Mouse (Mus musculus) forebrain, postnatal 0 days (tissue): Measurements from ENCODE around the gene Hist1h2af. TPM values are rescaled to one million over a fixed set of nuclear protein-coding genes. Genes with fewer than 3 reads are reported as not detected.
A peak's percentile ranks its signal among the peaks of the same experiment; 100 is the strongest.

ENCODE experiments used
- ATAC-seq: fragments of 200-750 bp; cut with Nextera tagmentation; 2 replicates; pipeline ENCODE4 v1.8.0; 2017; ENCODE audit warnings: mild to moderate bottlenecking, moderate library complexity
- DNase-seq: peaks from one replicate; pipeline ENCODE4 v3.0.0-alpha.2; 2015
- H3K27ac ChIP-seq: fragments of 300-500 bp; sonication (generic); 2 replicates; pipeline ENCODE4 v1.5.1; 2014; ENCODE audit warnings: low read depth, mild to moderate bottlenecking, antibody characterized with exemption, low read length, moderate library complexity, mixed read lengths
- H3K27me3 ChIP-seq: fragments of 300-500 bp; sonication (generic); 2 replicates; pipeline ENCODE4 v1.6.1; 2014; ENCODE audit warnings: mild to moderate bottlenecking, low read length, mixed read lengths; ENCODE audit not compliant: insufficient read depth
- H3K36me3 ChIP-seq: fragments of 300-500 bp; sonication (generic); 2 replicates; pipeline ENCODE4 v1.6.1; 2014; ENCODE audit warnings: mild to moderate bottlenecking, moderate library complexity; ENCODE audit not compliant: insufficient read depth
- H3K4me1 ChIP-seq: fragments of 300-500 bp; sonication (generic); 2 replicates; pipeline ENCODE4 v1.6.1; 2014; ENCODE audit warnings: antibody characterized with exemption; ENCODE audit not compliant: insufficient read depth
- H3K4me2 ChIP-seq: fragments of 300-500 bp; sonication (generic); 2 replicates; pipeline ENCODE4 v1.6.1; 2014; ENCODE audit warnings: low read depth, mild to moderate bottlenecking, moderate library complexity
- H3K4me3 ChIP-seq: fragments of 300-500 bp; sonication (generic); 2 replicates; pipeline ENCODE4 v1.5.1; 2014; ENCODE audit warnings: low read depth, low read length, mixed read lengths
- H3K9ac ChIP-seq: fragments of 300-500 bp; sonication (generic); 2 replicates; pipeline ENCODE4 v1.6.1; 2014; ENCODE audit warnings: mild to moderate bottlenecking
- H3K9me3 ChIP-seq: fragments of 300-500 bp; sonication (generic); 2 replicates; pipeline ENCODE4 v1.6.1; 2016; ENCODE audit warnings: low read length
- CTCF ChIP-seq: sonication (generic); IDR thresholded peaks from 2 replicates; pipeline ENCODE4 v1.5.1; 2016; ENCODE audit warnings: antibody characterized with exemption, control low read depth, low read depth
- WGBS: fragments of 180-500 bp; shearing (Covaris S2); extraction: QIAGEN DNeasy Blood & Tissue Kit; methylation state at CpG from one replicate; pipeline ENCODE4 v1.1.7; 2014; 5-methylcytosine and 5-hydroxymethylcytosine counted together
- polyA plus RNA-seq: library from polyadenylated mRNA; unstranded; fragments of >200 nt; fragmentation: Nextera tagmentation; extraction: Ambion mirVana; gene quantifications from 2 replicates; pipeline ENCODE4 v1.2.1, GENCODE M21; 2015
- total RNA-seq: library from RNA; depleted of rRNA; stranded (reverse); fragments of >200 nt; gene quantifications from 2 replicates; pipeline ENCODE4 v1.2.3, GENCODE M21; 2014

The Hist1h2af gene
- total and polyA plus RNA-seq, 2 experiments from 2014 or later, result 227 TPM; not detected in 1

DNA sequence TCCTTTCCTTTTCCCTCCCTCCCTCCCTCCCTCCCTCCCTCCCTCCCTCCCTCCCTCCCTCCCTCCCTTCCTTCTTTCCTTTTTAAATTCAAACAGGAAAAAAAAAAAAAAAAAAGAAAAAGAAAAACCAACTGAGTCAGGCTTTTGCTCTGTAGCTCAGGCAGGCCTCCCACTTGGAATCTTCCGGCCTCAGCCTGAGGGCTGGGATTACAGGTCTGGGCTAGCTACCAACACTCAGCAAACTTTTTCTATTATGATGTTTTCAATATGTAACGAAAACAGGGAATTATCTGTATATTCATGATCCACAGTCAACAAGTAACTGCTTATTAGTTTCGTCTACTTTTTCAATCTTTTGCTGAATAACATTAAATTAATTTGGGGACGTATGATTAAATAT is 30.8 kb upstream of the Hist1h2af start:
- ATAC-seq, result no peak
- no peak for DNase-seq
- H3K36me3 ChIP-seq, result no peaks in the 10 kb centered on the region
- H3K9me3 ChIP-seq, result no peaks in the 10 kb centered on the region
- no peak overlapping the region for H3K4me2 ChIP-seq
- no peak overlapping the region for H3K4me3 ChIP-seq
- WGBS, result 51% methylated on average over 4 of the region's 4 CpGs
- no peak overlapping the region for H3K9ac ChIP-seq
- H3K27me3 ChIP-seq, result peaks cover 11% of the 10 kb centered on the region; the same call in 1 of the 2 replicates
- H3K27ac ChIP-seq, result no peak overlapping the region
- no peaks in the 10 kb centered on the region; the same call in 1 of the 2 replicates for H3K4me1 ChIP-seq
- TF ChIP-seq CTCF, result no peak

- Histone ChIP-seq H3K36me3 (no peaks in the 10 kb centered on the region), H3K4me2 (peak overlapping the region; percentile 23; the same call in 1 of the 2 replicates)
Observed at GRCm38 (mm10) chr13:23503797-23504196, 29.9 kb upstream of the Hist1h2af start.

DNA sequence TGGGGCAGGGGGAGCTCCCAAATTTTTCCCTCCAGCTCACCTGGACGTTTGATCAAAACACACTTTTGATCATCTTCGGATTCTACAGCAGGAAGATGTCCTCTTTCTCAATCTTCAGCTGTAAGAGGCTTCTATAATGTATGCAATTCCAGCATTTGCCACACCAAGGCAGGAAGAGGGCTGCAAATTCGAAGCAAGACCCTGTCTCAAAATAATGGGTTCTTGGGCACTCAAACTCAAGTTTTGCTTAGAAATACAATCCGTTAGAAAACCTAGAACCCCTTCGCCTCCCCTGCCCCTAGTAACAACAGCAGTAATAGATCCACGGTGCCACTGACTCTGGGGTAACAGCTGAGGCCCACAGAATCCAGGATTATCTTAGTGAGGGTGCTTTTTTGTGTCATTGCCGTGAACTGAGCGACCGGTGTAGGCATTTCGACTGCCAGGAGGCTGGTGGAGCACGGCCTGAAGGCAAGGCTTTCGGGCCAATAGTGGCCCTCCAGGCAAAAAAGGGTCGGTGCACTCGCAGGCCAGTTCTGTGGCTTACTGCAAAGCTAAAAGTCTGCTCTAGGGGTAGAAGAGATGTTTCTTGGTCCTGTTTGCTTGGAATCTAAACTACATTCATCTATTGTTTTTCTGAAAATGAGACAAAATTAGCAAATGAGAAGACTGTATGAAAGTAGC is 27.9 kb upstream of the Hist1h2af start:
- no peak overlapping the region for H3K27ac ChIP-seq
- no peaks in the 10 kb centered on the region for H3K27me3 ChIP-seq
- no peaks in the 10 kb centered on the region; the same call in 1 of the 2 replicates for H3K4me1 ChIP-seq
- H3K9me3 ChIP-seq, result no peaks in the 10 kb centered on the region
- H3K9ac ChIP-seq, result no peak overlapping the region
- ATAC-seq (no peak), DNase-seq (no peak)
- no peaks in the 10 kb centered on the region for H3K36me3 ChIP-seq
- peak overlapping the region; percentile 30 for H3K4me2 ChIP-seq
- TF ChIP-seq CTCF, result no peak
- 0 out of 2 replicates have a peak overlapping the region, but pooled peaks have one; percentile 3 for H3K4me3 ChIP-seq
- 10% methylated on average over 14 of the region's 14 CpGs for WGBS

More at GRCm38 (mm10) chr13:23503797-23504196, 29.9 kb upstream of the Hist1h2af start:
- Histone ChIP-seq H3K27ac (no peak overlapping the region), H3K4me3 (no peak overlapping the region), H3K4me1 (no peaks in the 10 kb centered on the region; the same call in 1 of the 2 replicates), H3K9ac (no peak overlapping the region), H3K9me3 (no peaks in the 10 kb centered on the region), H3K27me3 (peaks cover 8% of the 10 kb centered on the region; the same call in 1 of the 2 replicates)
- DNase-seq (peak; percentile 86), ATAC-seq (peak; percentile 68; the same call in 1 of the 2 replicates)
- no peak for TF ChIP-seq CTCF
- 2% methylated on average over 9 of the region's 9 CpGs for WGBS

DNA sequence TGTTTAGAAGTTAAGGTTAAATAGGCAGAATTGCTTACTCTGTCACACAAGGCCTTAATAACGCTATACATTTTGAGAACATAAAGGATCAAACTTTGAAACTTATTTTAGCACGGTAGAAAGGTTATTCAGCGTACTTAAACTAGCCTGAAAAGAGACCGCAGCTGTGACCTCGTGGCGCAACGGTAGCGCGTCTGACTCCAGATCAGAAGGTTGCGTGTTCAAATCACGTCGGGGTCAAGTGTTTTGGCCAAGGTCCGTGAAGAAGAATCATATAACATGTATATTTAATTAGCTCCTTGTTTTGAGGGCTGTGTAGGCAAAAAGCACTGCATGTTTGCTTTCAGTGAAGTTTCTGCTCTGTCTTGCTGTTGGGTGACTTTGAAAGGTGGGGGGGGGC is 27.4 kb upstream of the Hist1h2af start:
- DNase-seq, result peak; percentile 61
- 14% methylated on average over 13 of the region's 13 CpGs for WGBS
- Histone ChIP-seq H3K4me2 (peak overlapping the region; percentile 30), H3K27me3 (no peaks in the 10 kb centered on the region), H3K4me1 (no peaks in the 10 kb centered on the region; the same call in 1 of the 2 replicates), H3K4me3 (0 out of 2 replicates have a peak overlapping the region, but pooled peaks have one; percentile 3), H3K27ac (no peak overlapping the region), H3K9ac (no peak overlapping the region), H3K9me3 (no peaks in the 10 kb centered on the region), H3K36me3 (no peaks in the 10 kb centered on the region)
- TF ChIP-seq CTCF, result no peak
- ATAC-seq, result no peak

DNA sequence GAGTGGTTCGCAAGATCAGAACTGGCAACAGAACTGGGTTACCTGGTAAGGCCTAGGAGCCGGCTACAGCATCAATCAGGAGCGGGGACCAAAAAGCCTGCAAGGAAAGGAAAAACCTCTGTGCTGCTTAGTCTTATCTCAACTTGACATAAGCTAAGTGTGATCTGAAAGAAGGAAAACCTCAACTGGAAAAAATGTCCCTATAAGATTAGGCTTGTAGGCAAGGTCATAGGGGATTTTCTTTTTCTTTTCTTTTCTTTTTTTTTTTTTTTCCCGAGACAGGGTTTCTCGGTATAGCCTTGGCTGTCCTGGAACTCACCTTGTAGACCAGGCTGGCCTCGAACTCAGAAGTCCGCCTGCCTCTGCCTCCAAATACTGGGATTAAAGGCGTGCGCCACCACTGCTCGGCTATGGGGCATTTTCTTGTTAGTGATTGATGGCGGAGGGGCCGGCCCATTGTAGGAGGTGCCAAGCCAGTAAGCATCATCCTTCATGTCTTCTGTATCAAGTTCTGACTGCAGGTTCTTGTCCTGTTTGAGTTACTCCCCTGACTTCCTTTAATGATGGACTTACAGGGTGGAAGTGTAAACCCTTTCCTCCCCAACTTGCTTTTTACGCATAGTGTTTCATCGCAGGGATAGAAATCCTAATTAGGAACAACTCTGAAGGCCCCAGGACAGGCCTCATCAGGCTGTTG is 26.7 kb upstream of the Hist1h2af start:
- H3K27ac ChIP-seq, result no peak overlapping the region
- no peaks in the 10 kb centered on the region for H3K27me3 ChIP-seq
- TF ChIP-seq CTCF, result no peak
- no peaks in the 10 kb centered on the region for H3K36me3 ChIP-seq
- no peak overlapping the region for H3K4me3 ChIP-seq
- 33% methylated on average over 14 of the region's 14 CpGs for WGBS
- ATAC-seq, result no peak
- H3K4me2 ChIP-seq, result no peak overlapping the region
- no peaks in the 10 kb centered on the region for H3K9me3 ChIP-seq
- H3K9ac ChIP-seq, result no peak overlapping the region
- DNase-seq, result no peak
- H3K4me1 ChIP-seq, result no peaks in the 10 kb centered on the region; the same call in 1 of the 2 replicates

GRCm38 (mm10) chr13:23510127-23510526 is 23.6 kb upstream of the Hist1h2af start:
- Histone ChIP-seq H3K4me2 (no peak overlapping the region), H3K27ac (no peak overlapping the region), H3K4me1 (no peaks in the 10 kb centered on the region; the same call in 1 of the 2 replicates), H3K9ac (no peak overlapping the region), H3K36me3 (no peaks in the 10 kb centered on the region), H3K4me3 (no peak overlapping the region), H3K27me3 (no peaks in the 10 kb centered on the region), H3K9me3 (no peaks in the 10 kb centered on the region)
- WGBS, result 46% methylated on average over 1 of the region's 1 CpGs
- no peak for TF ChIP-seq CTCF
- DNase-seq (no peak), ATAC-seq (no peak)

DNA sequence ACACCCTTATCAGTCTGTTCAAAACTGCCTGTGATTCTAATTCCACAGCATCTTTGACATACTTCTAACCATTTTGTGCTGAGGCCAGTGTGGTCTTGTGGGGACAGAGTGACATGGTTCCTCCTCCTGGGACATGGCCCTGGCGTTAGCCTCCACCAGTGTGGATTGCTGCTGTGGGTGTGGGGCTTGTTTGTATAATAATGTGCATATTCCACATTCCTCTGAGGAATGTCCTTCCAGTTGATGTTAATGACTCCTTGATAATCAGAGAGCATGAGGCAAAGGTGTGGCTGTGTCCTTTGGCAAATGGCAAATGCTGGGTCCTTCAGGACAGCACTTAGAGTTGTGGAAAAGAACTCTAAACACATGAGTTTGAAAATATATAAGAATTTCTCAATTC is 20.2 kb upstream of the Hist1h2af start:
- Histone ChIP-seq H3K4me2 (no peak overlapping the region), H3K4me1 (no peaks in the 10 kb centered on the region), H3K9ac (no peak overlapping the region), H3K4me3 (no peak overlapping the region), H3K36me3 (no peaks in the 10 kb centered on the region), H3K27ac (no peak overlapping the region), H3K27me3 (no peaks in the 10 kb centered on the region), H3K9me3 (no peaks in the 10 kb centered on the region)
- ATAC-seq, result no peak
- WGBS, result 93% methylated on average over 1 of the region's 1 CpGs
- TF ChIP-seq CTCF, result no peak
- DNase-seq, result no peak
